31 mouse cellular contexts compared by ENCODE assay signal in the genomic region with DNA sequence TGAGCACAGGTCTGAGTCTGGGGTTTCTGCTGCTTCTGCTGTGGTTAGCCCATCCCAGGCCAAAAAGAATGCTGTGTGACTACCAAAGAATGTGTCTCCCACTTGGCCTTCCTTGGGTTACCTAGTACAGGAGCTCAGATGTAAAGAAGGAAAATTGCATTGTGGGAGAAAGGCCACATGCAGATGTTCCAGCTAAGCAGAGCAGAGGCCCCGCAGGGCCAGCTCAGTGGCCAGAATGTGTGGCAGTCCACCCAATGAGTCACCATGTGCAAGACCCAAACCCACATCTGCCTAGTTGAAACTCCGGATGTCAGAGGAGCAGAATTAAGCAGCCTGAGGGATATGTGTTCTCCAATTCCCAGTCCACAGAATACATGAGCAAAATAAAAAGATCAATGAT. TPM values are rescaled to one million over a fixed set of nuclear protein-coding genes. Genes with fewer than 3 reads are reported as not detected.
DNase-seq lines count a peak whose midpoint lies in the region; ATAC-seq and TF ChIP-seq lines count a peak whose summit lies in the region.
"Had no signal": no experiment of that assay in that cellular context is flagged by ENCODE, and none has a peak within 500 bp of the region (broad histone marks: within the 10 kb centered on the region; RNA-seq: fewer than 3 reads in every experiment).

No protein-coding gene starts in this region.

- H3K79me2 ChIP-seq in C2C12 (ENCODE audit: control insufficient read depth, insufficient read depth): peaks cover 61% of the 10 kb centered on the region
- H3K79me2 ChIP-seq in myocyte (ENCODE audit: control insufficient read depth, insufficient read depth): peaks cover 9% of the 10 kb centered on the region

- intact Hi-C loops in heart, postnatal 36 days (cut with DNase I): no loop called here

- H3K36me3 ChIP-seq in C2C12 (ENCODE audit: control insufficient read depth, insufficient read depth): peaks cover 24% of the 10 kb centered on the region
- no peaks in the 10 kb centered on the region for H3K36me3 ChIP-seq in myocyte (ENCODE audit: control insufficient read depth, insufficient read depth)
- H3K36me3 ChIP-seq: forebrain, embryonic 15.5 days had no signal

- no peak for TF ChIP-seq POLR2A in myocyte (IDR thresholded peaks at IDR 0.05; ENCODE audit: insufficient read length, low read depth)
- no peak for TF ChIP-seq POLR2A in lung, adult 2 months (IDR thresholded peaks at IDR 0.05; ENCODE audit: borderline replicate concordance, extremely low read depth, low read depth, low read length)

- peak; percentile 72 for DNase-seq in heart, adult 11 months
- DNase-seq in heart, postnatal 36 days: no peak
- DNase-seq in 3T3-L1 (ENCODE audit: low read depth, low spot score): peak; percentile 86
- DNase-seq in layer of hippocampus, adult 18-20 months (ENCODE audit: low spot score in 2 of 2): no peak
- DNase-seq in lung, adult 2 months: no peak
- DNase-seq: adrenal gland, adult 8-10 months; adrenal gland, postnatal 14 days; adrenal gland, postnatal 36 days; B cell, adult 2 months; cerebellum, adult 11-12 months; cerebellum, adult 2 months; cerebellum, adult 9-10 months; cerebellum, postnatal 10 days; cerebellum, postnatal 25 days; forebrain, postnatal 0 days had no signal

- ATAC-seq in frontal cortex, adult (ENCODE audit: low TSS enrichment): no peak
- ATAC-seq: activated CD4-positive, CD25-positive, alpha-beta regulatory T cell, adult 4 months; forebrain, embryonic 13.5 days; forebrain, embryonic 15.5 days; forebrain, postnatal 0 days; Patski had no signal

- TF ChIP-seq CTCF in C2C12 (IDR thresholded peaks at IDR 0.05; ENCODE audit: control insufficient read depth, insufficient read depth, insufficient read length): no peak
- no peak for TF ChIP-seq CTCF in lung, adult 2 months (IDR thresholded peaks at IDR 0.05; ENCODE audit: insufficient read depth, low read length)

- peak overlapping the region; percentile 67 for H3K4me2 ChIP-seq in myocyte (ENCODE audit: low read depth)
- H3K4me2 ChIP-seq: embryonic facial prominence, embryonic 12.5 days; forebrain, embryonic 13.5 days; forebrain, embryonic 15.5 days had no signal

- peaks cover 44% of the 10 kb centered on the region for H3K79me3 ChIP-seq in C2C12 (ENCODE audit: low read depth)

- H3K4me3 ChIP-seq in C2C12 (ENCODE audit: insufficient read depth, poor library complexity, severe bottlenecking) (no peak overlapping the region), myocyte (no peak overlapping the region)
- H3K4me3 ChIP-seq in lung, adult 2 months (replicated peaks; ENCODE audit: extremely low read depth, low read depth, low read length): no peak overlapping the region
- H3K4me3 ChIP-seq: embryonic facial prominence, embryonic 10.5 days; embryonic facial prominence, embryonic 12.5 days; forebrain, embryonic 13.5 days; forebrain, embryonic 15.5 days had no signal

- H3K4me1 ChIP-seq in lung, adult 2 months (ENCODE audit: control insufficient read depth, insufficient read depth, low read length): 0 out of 2 replicates have a peak, but pooled peaks cover 2% of the 10 kb centered on the region

- WGBS in lung, adult 2 months: 81% methylated on average over 2 of the region's 2 CpGs

- H3ac ChIP-seq in C2C12 (ENCODE audit: control insufficient read depth, insufficient read length, low read depth) (no peak overlapping the region), myocyte (ENCODE audit: control insufficient read depth, insufficient read length) (no peak overlapping the region)

- H3K27me3 ChIP-seq in C2C12 (ENCODE audit: control insufficient read depth, insufficient read depth, insufficient read length): no peaks in the 10 kb centered on the region
- H3K27me3 ChIP-seq in myocyte (ENCODE audit: control insufficient read depth, insufficient read depth, insufficient read length): no peaks in the 10 kb centered on the region
- H3K27me3 ChIP-seq: embryonic facial prominence, embryonic 12.5 days; forebrain, embryonic 13.5 days; forebrain, embryonic 15.5 days; Patski had no signal

TF ChIP-seq in C2C12, 6 proteins besides CTCF, POLR2A, EP300 and RAD21:
- TF ChIP-seq FOSL1 (IDR thresholded peaks at IDR 0.05; ENCODE audit: insufficient read depth, low read length, poor library complexity, severe bottlenecking) (peak; percentile 49), MYOD1 (IDR thresholded peaks at IDR 0.05; ENCODE audit: control insufficient read depth, insufficient read length, low read depth) (peak; percentile 19), MAX (IDR thresholded peaks at IDR 0.05) (peak; percentile 72), USF1 (IDR thresholded peaks at IDR 0.05; ENCODE audit: low read depth) (peak; percentile 16), CEBPB (IDR thresholded peaks at IDR 0.05; ENCODE audit: low read depth) (no peak)

TF ChIP-seq in myocyte, 11 proteins besides CTCF, POLR2A, EP300 and RAD21:
- TF ChIP-seq MAX (IDR thresholded peaks at IDR 0.05; ENCODE audit: low read depth): no peak
- TF ChIP-seq POLR2AphosphoS2 (IDR thresholded peaks at IDR 0.05; ENCODE audit: insufficient read length, low read depth): no peak
- TF ChIP-seq CEBPB (IDR thresholded peaks at IDR 0.05; ENCODE audit: insufficient read depth, poor library complexity, severe bottlenecking): no peak
- no peak for TF ChIP-seq SRF (IDR thresholded peaks at IDR 0.05; ENCODE audit: control insufficient read depth, insufficient read length, low read depth)
- TF ChIP-seq TCF12 (IDR thresholded peaks at IDR 0.05; ENCODE audit: insufficient read depth, poor library complexity, severe bottlenecking): no peak
- TF ChIP-seq MYOG (IDR thresholded peaks at IDR 0.05; ENCODE audit: control insufficient read depth in 1 of 3, insufficient read depth in 1 of 3, insufficient read length in 2 of 3, low read depth in 2 of 3): no peak
- no peak for TF ChIP-seq TCF3 (IDR thresholded peaks at IDR 0.05; ENCODE audit: insufficient read length, low read depth)
- no peak for TF ChIP-seq USF1 (IDR thresholded peaks at IDR 0.05; ENCODE audit: low read depth)
- TF ChIP-seq REST (IDR thresholded peaks at IDR 0.05; ENCODE audit: insufficient read depth, insufficient read length): no peak

RNA-seq across cellular contexts. Expression of a gene that starts 4.5 kb away (rescaled TPM):
- total RNA-seq in heart, postnatal 36 days (2021): 1 to 10 TPM; 2.2 to 2.7 TPM
- polyA plus RNA-seq in C2C12 (2012; fragmentation: generic; extraction: Trizol): 4.4 TPM
- polyA plus RNA-seq in myocyte (2012; fragmentation: generic; extraction: Trizol): 4.5 TPM
- 10 to 100 TPM; 16.2 to 16.4 TPM for total RNA-seq in layer of hippocampus, adult 18-20 months (2021)
- 5.7 and 7.5 TPM in 2 replicates for polyA plus RNA-seq in lung, adult 2 months (2012; rRNA removed)

RNA-seq across cellular contexts. Expression of a gene that starts 16.9 kb away (rescaled TPM):
- total RNA-seq in heart, postnatal 36 days (2021): not detected
- not detected for polyA plus RNA-seq in C2C12 (2012; fragmentation: generic; extraction: Trizol)
- polyA plus RNA-seq in myocyte (2012; fragmentation: generic; extraction: Trizol): not detected
- not detected for total RNA-seq in layer of hippocampus, adult 18-20 months (2021)
- polyA plus RNA-seq in lung, adult 2 months (2012; rRNA removed): not detected in 2 replicates
- total RNA-seq: adrenal gland, adult 18-20 months; adrenal gland, adult 8-10 months; adrenal gland, postnatal 14 days; adrenal gland, postnatal 36 days; ES-E14; forebrain, postnatal 0 days; MEL had no signal
- polyA plus RNA-seq: activated CD4-positive, CD25-positive, alpha-beta regulatory T cell, adult 4 months; cerebellum, adult 2 months; cortical plate, adult 2 months; embryonic facial prominence, embryonic 10.5 days; embryonic facial prominence, embryonic 12.5 days; embryonic facial prominence, embryonic 14.5 days; forebrain, embryonic 11.5 days; forebrain, embryonic 13.5 days; forebrain, embryonic 15.5 days; forebrain, postnatal 0 days; frontal cortex, adult 2 months; Patski had no signal

RNA-seq across cellular contexts. Expression of a gene that starts 22.7 kb away (rescaled TPM):
- 10 to 100 TPM; 27.7 to 29.9 TPM for total RNA-seq in heart, postnatal 36 days (2021)
- polyA plus RNA-seq in C2C12 (2012; fragmentation: generic; extraction: Trizol): 19.3 TPM
- polyA plus RNA-seq in myocyte (2012; fragmentation: generic; extraction: Trizol): 16.1 TPM
- 10 to 100 TPM; 64.9 to 69.9 TPM for total RNA-seq in layer of hippocampus, adult 18-20 months (2021)
- 13.9 and 15.0 TPM in 2 replicates for polyA plus RNA-seq in lung, adult 2 months (2012; rRNA removed)

Comparison
In these comparisons a context has a peak if more than half of its experiments do, and no peak if none do; other contexts are left out.
1. DNase-seq: peak in heart, adult 11 months (single experiment) and 3T3-L1 (single experiment); none in heart, postnatal 36 days (0 of 2), layer of hippocampus, adult 18-20 months (0 of 2) and lung, adult 2 months (single experiment).